Mouse (Mus musculus): Measurements from ENCODE around the gene Gm5741. TPM values are rescaled to one million over a fixed set of nuclear protein-coding genes. Genes with fewer than 3 reads are reported as not detected.

Gene Gm5741
- polyA plus RNA-seq, 1 experiment from 2014 or later = 0.86 TPM

DNA sequence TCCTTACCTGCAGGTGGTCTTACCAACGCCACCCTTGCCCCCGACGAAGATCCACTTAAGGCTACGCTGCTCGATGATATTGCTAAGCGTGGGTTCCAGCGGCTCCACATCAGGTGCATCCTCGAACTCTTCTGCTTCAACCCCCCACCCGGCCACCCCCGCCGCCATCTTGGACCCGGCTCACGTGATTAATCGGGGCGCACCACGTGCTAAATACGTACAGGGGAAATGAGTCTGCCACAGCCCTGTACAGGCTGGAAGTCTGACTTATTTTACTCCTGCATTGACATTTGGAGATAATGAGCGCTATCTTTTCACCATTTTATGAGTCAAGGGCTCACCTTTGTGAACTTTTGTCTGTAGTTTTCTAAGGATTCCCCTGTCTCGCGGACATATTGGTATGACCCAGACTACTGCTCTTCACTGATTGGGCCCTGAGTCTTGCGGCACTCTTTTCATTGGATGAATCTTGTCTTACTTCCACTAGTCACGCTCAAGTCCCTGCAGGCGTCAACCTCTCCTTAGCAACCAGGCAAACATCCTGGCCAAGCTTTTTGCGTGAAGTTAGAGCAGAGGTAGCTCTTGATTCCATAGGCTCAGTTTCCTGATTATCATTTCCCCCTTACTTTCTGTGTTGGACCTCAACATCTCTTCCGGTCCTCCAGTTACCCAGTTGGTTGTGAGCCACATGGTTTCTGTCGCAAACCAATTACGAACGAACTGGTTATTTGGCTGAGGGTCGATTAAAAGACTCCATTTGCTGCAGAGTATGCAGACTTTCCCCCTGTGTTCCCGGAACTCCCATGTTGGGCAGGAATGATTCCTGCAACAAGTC is 42.5 kb downstream of the Gm5741 start, which contains the start of gene Asna1:
Gene Asna1 (minus strand): TSS at position 184 of the 835 bp plus-strand sequence.
- no peaks in the 10 kb centered on the region for H3K27me3 ChIP-seq (replicated peaks)
- H3K9me3 ChIP-seq = no peaks in the 10 kb centered on the region
- peak within 1 kb of the TSS; percentile 90 for H3K4me2 ChIP-seq
- WGBS = 3% methylated on average over 30 of the region's 30 CpGs
- H3K27ac ChIP-seq = peak within 1 kb of the TSS; percentile 79
- peaks cover 33% of the 10 kb centered on the region for H3K4me1 ChIP-seq
- peak; percentile 91 for ATAC-seq (ENCODE audit: insufficient read depth, low FRiP score, low read depth)
- peak within 1 kb of the TSS; percentile 60; the same call in 1 of the 2 replicates for H3K9ac ChIP-seq
- peak within 1 kb of the TSS; percentile 90 for H3K4me3 ChIP-seq (replicated peaks)
- peaks cover 41% of the 10 kb centered on the region for H3K36me3 ChIP-seq

DNA sequence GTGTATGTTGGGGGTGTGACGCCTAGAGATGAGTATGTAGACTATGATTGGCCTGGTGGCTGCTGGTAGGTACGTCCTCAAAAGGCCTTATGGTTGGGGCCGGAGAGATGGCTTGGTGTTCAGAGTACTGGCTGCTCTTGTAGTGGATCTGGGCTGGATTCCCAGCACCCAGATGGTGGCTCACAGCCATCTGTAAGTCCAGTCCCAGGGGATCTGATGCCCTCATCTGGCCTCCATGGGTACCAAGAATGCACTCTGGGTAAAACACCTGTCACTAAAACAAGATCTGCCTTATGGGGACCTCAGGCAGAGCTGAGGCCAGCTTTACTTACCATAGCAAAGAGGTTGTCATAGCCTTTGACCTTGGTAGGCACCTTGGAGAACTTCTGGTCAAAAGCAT is 43.9 kb downstream of the Gm5741 start:
- H3K36me3 ChIP-seq = peaks cover 41% of the 10 kb centered on the region

GRCm38 (mm10) chr8:85021514-85022055 is 46.2 kb downstream of the Gm5741 start:
- 89% methylated on average over 3 of the region's 3 CpGs for WGBS
- H3K27ac ChIP-seq = no peak overlapping the region

More for the DNA sequence above, 43.9 kb downstream of the Gm5741 start:
- WGBS = 87% methylated on average over 3 of the region's 3 CpGs
- Histone ChIP-seq H3K4me3 (replicated peaks) (peak overlapping the region; percentile 90), H3K9me3 (no peaks in the 10 kb centered on the region), H3K4me2 (peak overlapping the region; percentile 90), H3K9ac (no peak overlapping the region), H3K4me1 (peaks cover 28% of the 10 kb centered on the region), H3K27ac (no peak overlapping the region), H3K27me3 (replicated peaks) (no peaks in the 10 kb centered on the region)
- ATAC-seq (ENCODE audit: insufficient read depth, low FRiP score, low read depth) = no peak

More at GRCm38 (mm10) chr8:85021514-85022055, 46.2 kb downstream of the Gm5741 start:
- Histone ChIP-seq H3K9me3 (no peaks in the 10 kb centered on the region), H3K4me2 (no peak overlapping the region), H3K4me1 (peaks cover 18% of the 10 kb centered on the region), H3K36me3 (peaks cover 52% of the 10 kb centered on the region), H3K9ac (no peak overlapping the region), H3K4me3 (replicated peaks) (no peak overlapping the region), H3K27me3 (replicated peaks) (no peaks in the 10 kb centered on the region)
- no peak for ATAC-seq (ENCODE audit: insufficient read depth, low FRiP score, low read depth)

Small RNAs within 50 kb of the gene (microRNA-seq; reads per million reads assigned to microRNA genes)
- 1.5 reads per million for gene Gm23388
- gene Mir7070 = 1.2 reads per million

Other genes with a start within 250 kb of the Gm5741 start
- 6.3 and 6.9 TPM in 2 replicates for gene Dand5, start 245.2 kb downstream of the Gm5741 start, polyA plus RNA-seq (2015; fragmentation: Nextera tagmentation; extraction: Ambion mirVana)
- 52.7 and 54.5 TPM in 2 replicates for gene Gadd45gip1, start 236.5 kb downstream of the Gm5741 start, polyA plus RNA-seq (2015; fragmentation: Nextera tagmentation; extraction: Ambion mirVana)
- gene Rad23a, start 227.3 kb downstream of the Gm5741 start, polyA plus RNA-seq (2015; fragmentation: Nextera tagmentation; extraction: Ambion mirVana) = 115 and 130 TPM in 2 replicates
- 938 and 1,051 TPM in 2 replicates for gene Calr, start 221.0 kb downstream of the Gm5741 start, polyA plus RNA-seq (2015; fragmentation: Nextera tagmentation; extraction: Ambion mirVana)
- 89.5 and 90.1 TPM in 2 replicates for gene Farsa, start 211.0 kb downstream of the Gm5741 start, polyA plus RNA-seq (2015; fragmentation: Nextera tagmentation; extraction: Ambion mirVana)
- gene Syce2, start 195.9 kb downstream of the Gm5741 start, polyA plus RNA-seq (2015; fragmentation: Nextera tagmentation; extraction: Ambion mirVana) = 56.1 and 63.7 TPM in 2 replicates
- 42.6 and 45.9 TPM in 2 replicates for gene Gcdh, start 174.1 kb downstream of the Gm5741 start, polyA plus RNA-seq (2015; fragmentation: Nextera tagmentation; extraction: Ambion mirVana)
- 14.8 and 39.3 TPM in 2 replicates for gene Klf1, start 166.1 kb downstream of the Gm5741 start, polyA plus RNA-seq (2015; fragmentation: Nextera tagmentation; extraction: Ambion mirVana)
- gene Dnase2a, start 159.4 kb downstream of the Gm5741 start, polyA plus RNA-seq (2015; fragmentation: Nextera tagmentation; extraction: Ambion mirVana) = 12.3 and 14.2 TPM in 2 replicates
- 1.9 and 2.2 TPM in 2 replicates for gene Mast1, start 130.6 kb downstream of the Gm5741 start, polyA plus RNA-seq (2015; fragmentation: Nextera tagmentation; extraction: Ambion mirVana)
- 0.28 and 0.64 TPM in 2 replicates for gene Rtbdn, start 121.0 kb downstream of the Gm5741 start, polyA plus RNA-seq (2015; fragmentation: Nextera tagmentation; extraction: Ambion mirVana)
- not detected in 2 replicates for gene Gm49661, start 98.5 kb downstream of the Gm5741 start, polyA plus RNA-seq (2015; fragmentation: Nextera tagmentation; extraction: Ambion mirVana)
- gene Prdx2, start 98.4 kb downstream of the Gm5741 start, polyA plus RNA-seq (2015; fragmentation: Nextera tagmentation; extraction: Ambion mirVana) = 637 and 677 TPM in 2 replicates
- 112 and 113 TPM in 2 replicates for gene Rnaseh2a, start 98.2 kb downstream of the Gm5741 start, polyA plus RNA-seq (2015; fragmentation: Nextera tagmentation; extraction: Ambion mirVana)
- 33.4 and 49.6 TPM in 2 replicates for gene Junb, start 89.3 kb downstream of the Gm5741 start, polyA plus RNA-seq (2015; fragmentation: Nextera tagmentation; extraction: Ambion mirVana)
- gene Hook2, start 77.4 kb downstream of the Gm5741 start, polyA plus RNA-seq (2015; fragmentation: Nextera tagmentation; extraction: Ambion mirVana) = 46.3 and 51.1 TPM in 2 replicates
- 0.23 and 0.49 TPM in 2 replicates for gene Best2, start 53.5 kb downstream of the Gm5741 start, polyA plus RNA-seq (2015; fragmentation: Nextera tagmentation; extraction: Ambion mirVana)
- 108 and 115 TPM in 2 replicates for gene Asna1, start 42.7 kb downstream of the Gm5741 start, polyA plus RNA-seq (2015; fragmentation: Nextera tagmentation; extraction: Ambion mirVana)
- gene Trir, start 41.2 kb downstream of the Gm5741 start, polyA plus RNA-seq (2015; fragmentation: Nextera tagmentation; extraction: Ambion mirVana) = 104 and 132 TPM in 2 replicates
- gene Tnpo2, start 31.1 kb downstream of the Gm5741 start, polyA plus RNA-seq (2015; fragmentation: Nextera tagmentation; extraction: Ambion mirVana) = 26.9 and 31.9 TPM in 2 replicates
- gene Fbxw9, start 7.9 kb downstream of the Gm5741 start, polyA plus RNA-seq (2015; fragmentation: Nextera tagmentation; extraction: Ambion mirVana) = 29.0 and 29.4 TPM in 2 replicates
- gene Dhps, start 3.8 kb upstream of the Gm5741 start, polyA plus RNA-seq (2015; fragmentation: Nextera tagmentation; extraction: Ambion mirVana) = 50.6 and 60.0 TPM in 2 replicates
- 131 and 142 TPM in 2 replicates for gene Wdr83os, start 12.8 kb upstream of the Gm5741 start, polyA plus RNA-seq (2015; fragmentation: Nextera tagmentation; extraction: Ambion mirVana)
- gene Wdr83, start 13.3 kb upstream of the Gm5741 start, polyA plus RNA-seq (2015; fragmentation: Nextera tagmentation; extraction: Ambion mirVana) = 40.6 and 41.1 TPM in 2 replicates
- gene Man2b1, start 15.3 kb upstream of the Gm5741 start, polyA plus RNA-seq (2015; fragmentation: Nextera tagmentation; extraction: Ambion mirVana) = 45.1 and 55.7 TPM in 2 replicates
- gene Zfp791, start 55.1 kb upstream of the Gm5741 start, polyA plus RNA-seq (2015; fragmentation: Nextera tagmentation; extraction: Ambion mirVana) = 2.6 and 2.7 TPM in 2 replicates
- not detected in 2 replicates for gene Cks1brt, start 83.9 kb upstream of the Gm5741 start, polyA plus RNA-seq (2015; fragmentation: Nextera tagmentation; extraction: Ambion mirVana)
- gene Olfr371, start 158.0 kb upstream of the Gm5741 start, polyA plus RNA-seq (2015; fragmentation: Nextera tagmentation; extraction: Ambion mirVana) = not detected in 2 replicates
- gene Orc6, start 231.7 kb upstream of the Gm5741 start, polyA plus RNA-seq (2015; fragmentation: Nextera tagmentation; extraction: Ambion mirVana) = 93.6 and 95.4 TPM in 2 replicates
- 131 and 144 TPM in 2 replicates for gene Vps35, start 231.8 kb upstream of the Gm5741 start, polyA plus RNA-seq (2015; fragmentation: Nextera tagmentation; extraction: Ambion mirVana)